Mouse (Mus musculus) urinary bladder, adult 18-20 months (tissue): ENCODE results near the gene Rarb.

Experiments
- DNase-seq, 2 experiments: peaks; one replicate each; pipeline ENCODE4 v3.0.0; 2022; ENCODE audit warnings: low spot score in 2 of 2, mixed read lengths in 2 of 2

Gene Rarb

GRCm38 (mm10) chr14:16735331-16736012 lies 83.5 kb downstream of the Rarb start:
- no peak for DNase-seq

DNA sequence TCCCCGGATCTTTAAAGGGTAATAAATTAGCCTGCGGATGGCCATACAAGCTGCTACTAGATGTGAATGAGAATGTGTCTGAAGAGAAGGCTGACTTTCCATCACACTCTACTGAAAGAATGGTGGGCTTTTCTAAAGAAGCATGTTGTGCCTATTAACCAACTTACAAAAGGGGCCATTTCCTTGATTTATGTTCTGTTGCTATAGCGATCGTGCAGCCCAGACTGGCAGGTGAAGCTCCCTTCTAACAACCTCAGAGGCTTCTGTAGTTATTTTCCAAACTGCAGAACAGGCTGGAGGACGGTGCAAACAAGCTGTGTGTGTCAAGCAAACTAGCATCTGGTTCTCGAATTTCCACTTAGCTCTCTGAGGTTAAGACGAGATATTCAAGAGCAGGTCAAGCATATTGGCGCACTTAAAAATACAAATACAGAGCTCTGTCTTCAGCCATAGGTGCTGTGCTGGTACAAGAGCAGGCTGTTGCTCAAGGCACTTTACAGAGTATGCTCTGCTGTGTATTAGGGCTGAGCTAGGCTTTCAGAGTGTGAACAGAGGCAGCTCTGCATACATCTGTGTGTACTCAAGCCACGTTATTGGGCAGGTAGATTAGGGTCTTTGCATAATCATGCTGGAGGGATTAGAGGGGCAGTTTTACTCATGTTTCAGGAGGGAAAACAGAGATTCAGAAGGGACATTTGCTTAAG lies 85.2 kb downstream of the Rarb start:
- DNase-seq = no peak

- no peak for DNase-seq
Measured at GRCm38 (mm10) chr14:16732054-16732453, 86.9 kb downstream of the Rarb start.

DNA sequence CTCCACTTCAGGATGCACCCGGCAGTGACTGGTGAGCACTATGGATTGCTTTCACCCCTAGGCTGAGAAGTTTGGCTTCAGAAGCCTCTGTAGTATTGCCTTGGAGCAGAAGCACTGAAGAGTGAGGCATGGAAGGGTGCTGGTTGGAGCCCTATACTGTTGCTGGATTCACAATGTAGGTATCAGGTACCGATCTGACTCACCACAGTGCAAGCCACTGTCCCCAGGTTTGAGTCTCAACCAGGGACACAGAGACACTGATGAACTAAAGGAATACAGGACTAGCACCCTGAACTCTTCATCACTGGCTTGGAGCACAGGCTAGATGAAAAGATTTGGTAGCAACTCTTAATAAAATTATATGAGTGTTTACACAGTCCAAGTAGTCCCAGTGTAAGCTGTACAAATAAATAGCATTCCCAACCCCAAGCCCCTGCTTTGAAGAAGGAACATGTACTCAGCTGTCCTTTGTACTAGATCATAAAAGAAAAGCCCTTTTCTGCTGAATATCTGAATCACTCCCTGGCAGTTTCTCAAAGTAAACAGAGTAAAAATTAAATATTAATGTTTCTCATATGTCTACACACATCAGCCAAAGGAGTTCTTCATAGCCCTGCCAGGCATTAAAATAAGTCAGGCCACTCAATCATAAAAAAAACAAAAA lies 90.6 kb downstream of the Rarb start:
- DNase-seq = no peak

DNA sequence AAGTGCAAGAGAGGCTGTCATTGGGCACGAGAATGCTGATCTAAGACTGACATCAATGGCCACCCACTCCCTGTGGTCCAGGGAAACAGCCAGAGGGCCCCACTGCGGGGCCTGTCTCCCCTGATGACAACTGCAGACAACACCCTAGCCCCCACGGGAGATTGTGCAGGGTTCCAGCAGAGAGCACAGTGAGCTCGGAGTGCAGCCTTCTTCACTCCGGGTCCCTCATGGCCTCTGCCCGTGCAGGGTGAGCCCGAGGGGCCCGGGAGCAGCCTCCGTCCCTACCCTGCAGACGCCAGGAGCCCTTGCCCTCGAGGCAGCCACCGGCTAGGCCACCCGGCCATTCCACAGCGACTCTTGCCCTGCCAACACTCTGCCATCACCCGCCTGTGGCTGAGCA lies 95.0 kb downstream of the Rarb start:
- DNase-seq = no peak

DNA sequence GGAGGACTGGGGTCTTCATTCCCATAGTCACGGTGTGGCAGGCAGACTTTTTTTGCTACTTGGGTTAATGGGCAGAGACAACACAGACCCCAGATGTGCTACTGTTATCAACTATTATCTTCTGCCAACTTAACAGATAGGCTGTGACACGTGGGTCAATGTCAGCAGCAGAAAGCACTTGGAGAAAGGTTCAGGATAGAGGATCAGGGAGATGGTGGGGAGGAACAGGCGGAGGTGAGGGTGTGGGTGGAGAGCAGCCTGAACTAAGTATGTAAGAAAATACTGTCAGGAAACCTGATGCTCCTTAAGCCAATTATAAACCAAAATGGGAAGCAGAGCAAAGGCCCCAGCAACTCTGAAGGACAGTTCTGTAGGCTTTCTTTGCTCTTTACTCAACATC lies 101.1 kb downstream of the Rarb start:
- DNase-seq = no peak

DNA sequence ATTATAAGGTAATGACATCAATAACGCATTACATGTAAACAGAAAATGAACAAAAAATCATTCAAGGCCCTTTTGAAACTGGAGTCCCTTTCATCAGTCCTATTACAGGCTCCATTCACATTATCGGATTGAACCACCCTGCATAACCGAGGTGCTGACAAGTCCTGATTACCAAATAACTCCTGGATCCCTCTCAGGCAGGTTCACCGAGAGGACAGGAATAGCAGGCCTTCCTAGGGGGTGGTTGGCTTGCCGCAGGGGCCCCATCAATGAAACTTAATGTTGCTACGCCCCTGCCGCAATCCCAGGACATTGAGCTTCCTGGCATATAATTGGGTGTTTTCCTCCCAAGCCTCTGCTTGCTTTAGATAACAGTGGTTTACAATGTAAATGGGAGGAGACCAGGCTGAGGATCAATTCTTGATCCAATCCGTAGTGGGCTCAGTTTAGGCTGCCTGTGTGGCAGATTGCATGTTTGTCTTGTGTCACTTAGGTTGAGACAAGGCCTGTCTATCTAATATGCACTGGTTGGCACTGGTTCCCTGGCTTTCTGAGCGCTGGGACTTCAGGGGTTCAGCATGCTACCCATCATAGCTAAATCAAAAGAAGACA lies 104.5 kb downstream of the Rarb start:
- DNase-seq = no peak

DNA sequence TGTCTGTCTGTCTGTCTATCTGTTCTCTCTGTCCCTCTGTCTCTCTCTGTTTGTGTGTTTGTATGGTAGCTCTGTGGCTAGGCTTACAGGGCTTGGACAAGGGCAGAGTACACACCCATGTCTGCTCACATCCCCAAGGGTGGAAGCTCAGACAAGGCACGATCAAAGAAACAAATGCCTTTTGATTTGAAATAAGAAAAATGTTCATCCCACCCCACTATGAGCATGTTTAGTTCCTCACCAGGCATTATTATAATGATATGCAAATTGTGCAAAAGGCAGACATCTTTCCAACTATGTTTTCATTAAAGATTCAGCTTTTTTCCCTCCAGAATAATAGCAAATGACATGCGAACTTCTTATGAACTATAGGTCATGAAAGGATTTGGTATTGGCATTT lies 105.2 kb downstream of the Rarb start:
- no peak for DNase-seq

GRCm38 (mm10) chr14:16699228-16699627 lies 119.7 kb downstream of the Rarb start:
- no peak for DNase-seq

DNA sequence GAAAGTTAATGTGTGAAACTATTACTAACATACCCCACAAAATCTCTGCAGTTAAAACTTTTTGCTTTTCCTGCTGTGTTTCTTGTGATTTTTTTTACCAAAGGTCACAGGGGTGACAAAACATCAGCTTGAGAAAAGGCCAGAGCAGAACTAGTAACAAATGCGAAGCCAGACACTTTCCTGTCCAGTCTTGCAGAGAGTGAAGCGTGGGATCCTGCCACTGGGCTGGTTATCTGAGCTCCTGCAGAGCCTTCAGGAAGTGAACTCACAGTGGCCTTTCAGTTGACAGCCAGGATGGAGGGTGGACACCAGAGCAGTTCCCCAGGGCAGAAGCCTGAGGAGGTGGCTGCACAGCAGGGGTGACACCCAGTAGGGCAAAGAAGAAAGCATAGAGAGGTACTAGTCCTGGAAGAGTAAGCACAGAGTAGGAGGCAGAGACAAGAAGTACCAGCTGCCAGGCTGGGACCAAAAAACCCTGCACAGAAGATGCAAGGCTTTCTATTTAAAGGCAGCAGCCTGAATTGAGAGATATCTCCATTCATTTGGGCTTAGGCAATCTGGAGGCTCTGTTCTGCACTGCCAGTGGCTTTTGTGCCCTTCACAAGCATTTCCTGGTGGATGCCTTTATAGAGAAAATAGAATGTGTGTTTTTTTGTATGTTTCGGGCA lies 123.4 kb downstream of the Rarb start:
- peak; percentile 1 for DNase-seq

GRCm38 (mm10) chr14:16678335-16678734 lies 140.6 kb downstream of the Rarb start:
- DNase-seq = no peak

DNA sequence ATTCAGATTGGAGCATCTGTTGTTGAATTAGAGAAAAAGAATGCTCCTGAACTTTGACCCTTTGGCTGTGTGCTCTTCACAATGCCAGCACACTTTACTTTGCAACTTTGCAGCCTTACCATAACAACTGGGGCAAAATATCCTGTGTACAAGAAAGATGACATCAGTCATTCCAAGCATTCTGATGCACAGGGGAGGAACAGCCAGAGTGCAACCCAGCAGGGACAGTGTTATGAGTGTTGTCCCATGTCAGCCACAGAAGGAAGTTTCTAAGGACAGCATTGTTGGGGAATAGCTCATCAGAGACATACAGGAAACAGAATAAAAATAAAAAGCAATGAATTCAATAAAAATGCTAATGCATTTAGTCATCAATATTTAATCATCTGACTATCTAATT lies 141.9 kb downstream of the Rarb start:
- DNase-seq = no peak

DNA sequence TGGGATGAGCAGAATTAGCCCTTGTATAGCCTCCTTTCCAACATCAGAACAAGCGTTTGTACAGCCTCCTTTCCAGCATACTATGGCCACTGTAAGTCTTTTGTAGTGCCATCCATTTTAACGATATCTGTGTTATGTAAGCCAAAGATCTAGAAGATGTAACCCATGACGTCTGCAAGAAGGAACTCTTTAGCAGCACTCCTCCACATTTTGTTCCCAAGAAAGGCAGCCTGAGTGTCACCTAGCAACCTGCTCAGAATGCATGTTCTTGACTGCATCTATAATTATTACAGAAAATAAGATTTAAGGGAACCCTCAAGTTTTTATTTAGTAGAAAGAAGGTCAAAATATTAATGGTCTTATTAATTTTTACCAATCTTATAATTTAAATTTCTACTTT lies 148.4 kb downstream of the Rarb start:
- no peak for DNase-seq

- no peak for DNase-seq
Measured at GRCm38 (mm10) chr14:16639153-16639943, 179.6 kb downstream of the Rarb start.

GRCm38 (mm10) chr14:16613975-16614374 lies 205.0 kb downstream of the Rarb start:
- DNase-seq = no peak

DNA sequence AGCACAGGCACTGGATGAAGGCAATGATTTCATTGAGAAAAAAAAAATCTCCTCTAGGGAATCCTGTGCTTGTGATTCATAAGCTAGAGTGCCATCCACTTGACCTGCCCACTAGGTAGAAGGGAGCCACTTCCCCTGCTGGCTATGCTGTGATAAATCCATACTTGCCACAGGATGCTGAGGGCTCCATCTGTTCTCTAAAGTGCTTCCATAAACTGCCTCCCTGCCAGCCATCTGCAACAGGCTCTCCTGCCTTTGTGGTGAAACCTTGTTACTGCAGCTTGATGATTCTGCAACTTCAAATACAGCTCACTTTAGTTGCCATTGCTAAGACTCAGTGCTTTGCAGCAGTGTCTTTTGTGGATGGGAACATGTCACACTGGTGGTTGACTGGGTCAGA lies 213.5 kb downstream of the Rarb start:
- DNase-seq = no peak

DNA sequence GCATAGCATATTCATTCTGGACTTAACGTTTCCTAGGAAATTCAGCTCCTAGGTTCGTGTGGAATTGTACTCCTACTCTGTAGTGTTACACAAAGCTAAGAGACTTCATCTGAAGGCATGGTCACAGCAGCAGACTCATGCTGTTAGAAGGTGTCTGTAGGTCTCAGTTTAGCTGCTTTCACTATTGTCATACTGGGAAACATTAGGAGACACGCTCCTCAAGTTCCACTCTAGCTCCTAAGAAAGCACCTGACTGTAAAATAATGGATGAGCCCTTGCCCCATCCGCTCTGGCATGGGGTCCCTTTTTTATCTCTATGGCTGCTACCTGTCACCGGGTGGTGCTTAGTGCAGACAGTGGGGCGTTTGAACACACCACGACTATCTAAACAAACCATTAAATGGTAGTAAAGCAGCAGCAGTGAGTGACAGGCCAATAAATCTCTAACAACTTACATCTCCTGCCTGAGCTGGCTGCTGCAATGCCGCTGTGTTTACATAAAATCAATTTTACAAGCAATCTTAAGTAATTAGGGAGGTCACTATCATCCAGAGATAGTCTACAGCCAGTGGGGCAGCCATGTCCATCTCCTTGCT lies 214.4 kb downstream of the Rarb start:
- no peak for DNase-seq

DNA sequence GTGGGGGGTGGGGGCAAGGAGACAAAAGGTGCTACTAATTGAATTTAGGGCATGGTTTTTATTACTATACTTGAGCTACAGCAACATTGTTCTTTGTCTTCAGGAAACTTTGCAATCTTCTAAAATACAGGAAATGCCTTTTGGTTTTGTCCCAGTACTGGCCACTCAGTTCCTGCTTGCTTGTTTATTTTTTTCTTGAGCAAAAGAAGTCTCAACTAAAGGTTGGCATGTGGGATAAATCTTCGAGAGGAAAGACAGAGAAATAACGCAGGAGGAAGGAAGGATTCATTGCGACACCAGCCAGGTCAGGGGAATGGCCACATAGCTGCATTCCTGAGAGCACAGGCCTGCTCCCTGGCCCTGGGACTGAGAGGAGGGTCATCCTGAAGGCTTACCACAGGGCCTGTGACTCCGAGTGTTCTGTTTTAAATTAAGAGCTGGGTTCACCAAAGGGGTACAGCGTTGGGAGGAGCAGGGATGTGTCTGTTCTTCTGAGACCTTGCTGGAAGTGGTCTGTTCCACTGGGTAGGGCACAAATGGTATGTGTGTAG lies 215.8 kb downstream of the Rarb start:
- no peak for DNase-seq

- no peak for DNase-seq
Measured at GRCm38 (mm10) chr14:16599224-16599623, 219.7 kb downstream of the Rarb start.

DNA sequence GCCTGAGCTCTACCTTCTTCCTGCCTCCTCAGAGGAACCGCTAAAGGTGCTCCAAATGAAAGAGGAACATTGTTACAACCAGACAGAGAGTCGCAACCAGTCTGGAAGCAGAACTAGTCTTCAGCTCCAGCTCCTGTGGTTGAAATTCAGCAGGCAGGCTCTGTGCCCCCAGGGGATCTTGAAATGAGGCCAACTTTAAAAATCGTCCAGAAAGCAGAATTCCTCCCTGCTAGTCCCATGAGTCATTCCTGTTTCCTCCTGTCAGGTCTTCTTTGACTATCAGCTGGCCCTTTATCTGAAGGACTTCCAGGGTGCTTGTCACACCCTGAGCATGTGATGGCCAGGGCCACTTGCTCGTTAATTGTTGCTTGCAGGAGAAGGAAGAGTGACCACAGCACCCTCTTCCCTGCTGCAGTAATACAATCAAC lies 220.9 kb downstream of the Rarb start:
- no peak for DNase-seq

GRCm38 (mm10) chr14:16589139-16589538 lies 229.8 kb downstream of the Rarb start:
- no peak for DNase-seq
